Mouse (Mus musculus): ENCODE data around the gene Hoxa6.

DNA sequence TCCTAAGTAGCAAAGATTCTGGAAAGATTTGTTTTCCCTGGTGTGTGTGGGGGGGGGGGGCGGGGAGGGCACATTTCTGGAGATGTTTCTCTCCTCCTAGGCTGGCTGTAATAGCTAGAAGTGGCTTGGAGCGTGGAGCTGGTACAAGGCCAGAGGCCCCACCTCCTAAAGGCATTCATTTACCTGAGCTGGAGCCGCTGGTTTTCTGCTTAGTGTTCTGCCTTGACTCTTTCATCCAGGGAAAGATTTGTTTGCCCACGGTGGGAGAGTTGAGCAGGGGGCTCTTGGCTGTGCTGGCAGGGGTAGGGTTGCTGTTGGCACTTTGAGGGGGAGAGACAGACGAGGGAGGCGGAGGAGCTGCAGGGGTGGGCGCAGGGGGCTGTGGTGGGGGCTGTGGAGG lies 36.6 kb downstream of the Hoxa6 start:
- TF ChIP-seq CTCF (IDR thresholded peaks at IDR 0.05; ENCODE audit: insufficient read depth, low read length) = no peak
- no peak for TF ChIP-seq POLR2A (IDR thresholded peaks at IDR 0.05; ENCODE audit: borderline replicate concordance, extremely low read depth, low read depth, low read length)

All from lung, adult 2 months (tissue).